Mouse (Mus musculus): ENCODE measurements around the gene Olfr186.
"Not testable (repeated sequence)": the region's sequence is repeated elsewhere in the genome, so short reads cannot be mapped to it uniquely, and the experiment has no call there.

Olfr186 gene

GRCm38 (mm10) chr16:59030191-59030590 is at the start of gene Olfr186:
Olfr186 (minus strand) TSS chr16:59030291.
- DNase-seq = no peak

- no peak for DNase-seq
These were observed 47.8 kb upstream of the Olfr186 start, which contains the start of gene Olfr190 for GRCm38 (mm10) chr16:59077905-59078304. Olfr190 (minus strand) TSS chr16:59078005.

- no peak for DNase-seq
These were observed 43.4 kb upstream of the Olfr186 start for GRCm38 (mm10) chr16:59073520-59073919.

- no peak for DNase-seq
These were observed 41.7 kb upstream of the Olfr186 start for GRCm38 (mm10) chr16:59071755-59072154.

- DNase-seq = not testable (repeated sequence)
These were observed 32.3 kb upstream of the Olfr186 start for GRCm38 (mm10) chr16:59062411-59062810.

- DNase-seq = not testable (repeated sequence)
These were observed 19.2 kb upstream of the Olfr186 start for GRCm38 (mm10) chr16:59049286-59049685.

GRCm38 (mm10) chr16:59048860-59049259 is 18.8 kb upstream of the Olfr186 start:
- no peak for DNase-seq

GRCm38 (mm10) chr16:59047579-59047978 is 17.5 kb upstream of the Olfr186 start:
- DNase-seq = no peak

GRCm38 (mm10) chr16:59045835-59046234 is 15.7 kb upstream of the Olfr186 start:
- no peak for DNase-seq

- no peak for DNase-seq
These were observed 9.6 kb upstream of the Olfr186 start, which contains the start of gene Olfr187 for GRCm38 (mm10) chr16:59039710-59040109. Olfr187 (minus strand) TSS chr16:59039767.

- DNase-seq = no peak
These were observed 16.6 kb downstream of the Olfr186 start for GRCm38 (mm10) chr16:59013357-59014018.

GRCm38 (mm10) chr16:59007146-59007545 is 22.9 kb downstream of the Olfr186 start:
- no peak for DNase-seq

GRCm38 (mm10) chr16:58995057-58995456 is 35.0 kb downstream of the Olfr186 start, which contains the start of gene Olfr183:
Olfr183 (plus strand) TSS chr16:58995357.
- no peak for DNase-seq
